Mouse (Mus musculus) small intestine, adult 2 months (tissue): Measurements from ENCODE around the gene Gm6993.

ENCODE experiments used
- CTCF ChIP-seq: fragments of 200-500 bp; IDR thresholded peaks from 2 replicates; pipeline ENCODE4 v1.5.1; 2012; ENCODE audit warnings: low read depth, mild to moderate bottlenecking, control low read depth, inconsistent platforms, low read length, moderate library complexity, mixed read lengths; ENCODE audit not compliant: insufficient replicate concordance, insufficient read length; ENCODE audit errors: extremely low read depth
- POLR2A ChIP-seq: fragments of 200-500 bp; IDR thresholded peaks from 2 replicates; pipeline ENCODE4 v1.6.1; 2012; ENCODE audit warnings: low read depth, mild to moderate bottlenecking, control low read depth, inconsistent platforms, low read length, moderate library complexity

GRCm38 (mm10) chr12:31213556-31213955 is 27.0 kb upstream of the Gm6993 start:
- TF ChIP-seq CTCF, result no peak
- no peak for TF ChIP-seq POLR2A
